Mouse (Mus musculus) activated CD4-positive, CD25-positive, alpha-beta regulatory T cell (primary cell): Measurements from ENCODE around the gene Mrgpra2a. TPM values are rescaled to one million over a fixed set of nuclear protein-coding genes. Genes with fewer than 3 reads are reported as not detected.

Experiments
- polyA plus RNA-seq, 2 experiments: library from polyadenylated mRNA; unstranded; fragments of 100-300 nt; shearing (Covaris generic); gene quantifications; one replicate each; pipeline ENCODE4 v1.2.1; 2017

Gene Mrgpra2a
- polyA plus RNA-seq: under 1 TPM in 1 of 2 experiments, not detected in 1; 0.37 TPM

GRCm38 (mm10) chr7:47452015-47452414 is at the start of gene Mrgpra2a:
Gene Mrgpra2a, minus strand, starts transcription at chr7:47452139.

Other genes starting within 250 kb of the Mrgpra2a start
- not detected for gene Mrgpra6, start 247.2 kb downstream of the Mrgpra2a start, polyA plus RNA-seq
- not detected for gene Mrgpra9, start 199.3 kb downstream of the Mrgpra2a start, polyA plus RNA-seq
- not detected for gene Mrgpra1, start 97.9 kb downstream of the Mrgpra2a start, polyA plus RNA-seq
- gene Mrgpra2b, start 76.7 kb upstream of the Mrgpra2a start, polyA plus RNA-seq: under 1 TPM in 1 of 2 experiments, not detected in 1; 0.56 TPM
- gene Mrgpra3, start 149.2 kb upstream of the Mrgpra2a start, polyA plus RNA-seq: not detected